Mouse (Mus musculus): ENCODE data around the gene Lingo1.

The Lingo1 gene

DNA sequence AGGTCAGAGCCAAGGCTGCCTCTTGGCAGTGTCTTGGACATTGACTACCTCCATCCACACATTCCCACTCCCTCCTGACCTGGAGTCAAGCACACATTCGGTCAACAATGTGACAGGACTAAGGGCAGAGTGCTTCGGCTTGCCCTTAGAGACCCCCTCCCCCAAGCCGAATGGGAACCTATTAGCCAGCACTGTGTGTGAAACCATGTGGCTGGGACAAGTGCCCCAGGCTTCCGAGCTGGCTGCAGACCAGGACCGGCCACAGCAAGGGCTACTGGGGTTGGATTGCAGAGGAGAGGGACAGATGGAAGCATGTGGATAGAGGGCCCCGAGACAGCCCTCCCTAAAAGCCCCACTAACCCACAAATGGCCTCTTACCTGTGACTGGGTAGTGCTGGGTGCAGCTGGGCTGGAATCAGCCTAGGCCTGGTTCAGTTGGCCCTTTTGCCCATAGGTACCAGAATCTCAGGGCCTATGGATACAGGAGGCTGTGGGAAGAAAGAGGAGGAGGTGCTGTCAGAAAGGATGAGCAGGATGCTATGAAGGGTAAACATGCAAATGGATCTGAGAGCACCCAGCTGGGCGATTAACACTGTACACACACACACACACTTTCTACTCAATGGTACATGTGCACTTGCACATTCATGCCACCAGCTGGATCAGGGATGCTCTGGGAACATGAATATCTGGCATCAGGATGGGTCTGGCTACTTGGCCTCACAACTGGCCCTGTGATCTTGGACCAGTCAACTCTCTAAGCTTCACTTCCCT, 20.9 kb downstream of the Lingo1 start:
- DNase-seq, result no peak

- peak in 1 of 2 experiments; percentile 19 for DNase-seq
Observed at GRCm38 (mm10) chr9:56774231-56774630, 22.0 kb downstream of the Lingo1 start.

- no peak for DNase-seq
Observed at GRCm38 (mm10) chr9:56773666-56774065, 22.6 kb downstream of the Lingo1 start.

DNA sequence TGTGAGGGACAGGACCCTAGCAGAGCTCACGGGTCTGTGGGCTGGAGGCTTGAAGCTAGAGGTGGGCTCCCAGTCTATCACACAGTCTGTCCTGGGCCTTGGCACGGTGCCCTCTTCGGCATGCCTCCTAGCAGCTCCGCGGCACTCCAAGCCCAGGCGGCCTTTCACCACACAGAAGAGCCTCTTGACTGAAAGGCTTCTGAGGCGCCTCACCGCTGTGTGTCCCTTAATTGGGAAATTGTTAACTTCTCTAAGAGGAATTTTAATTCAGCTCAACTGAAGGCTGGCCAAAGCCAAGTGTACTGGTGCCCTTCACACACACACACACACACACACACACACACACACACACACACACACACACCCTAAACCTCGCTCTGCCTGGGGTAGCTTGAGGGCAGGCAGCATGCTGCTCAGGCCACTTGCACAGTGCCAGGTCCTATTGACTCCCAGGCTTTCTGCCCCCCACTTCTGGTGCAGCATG, 28.6 kb downstream of the Lingo1 start:
- DNase-seq, result no peak

- DNase-seq, result no peak
Observed at GRCm38 (mm10) chr9:56766629-56767357, 29.5 kb downstream of the Lingo1 start.

DNA sequence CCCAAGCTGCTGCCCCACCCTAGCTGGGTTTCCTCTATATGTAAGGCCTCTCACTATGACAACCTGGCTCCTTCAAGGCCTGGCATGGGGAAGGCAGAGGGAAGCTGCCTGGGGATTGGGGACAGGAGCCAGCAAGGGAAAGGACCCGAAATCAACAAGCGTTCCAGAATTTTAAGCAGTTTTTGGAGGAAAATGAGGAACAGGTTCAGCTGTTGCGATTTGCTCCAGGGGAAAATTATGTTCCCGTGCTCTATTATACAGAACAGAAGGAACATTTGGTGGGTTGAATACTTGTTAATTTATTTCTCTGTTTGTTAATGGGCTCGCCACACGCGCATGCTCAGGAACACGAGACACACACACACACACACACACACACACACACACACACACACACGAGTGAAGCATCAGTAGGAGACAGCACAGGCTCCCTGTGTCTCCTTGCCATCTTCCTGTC, 34.1 kb downstream of the Lingo1 start:
- no peak for DNase-seq

- DNase-seq, result no peak
Observed at GRCm38 (mm10) chr9:56757791-56758190, 38.5 kb downstream of the Lingo1 start.

DNA sequence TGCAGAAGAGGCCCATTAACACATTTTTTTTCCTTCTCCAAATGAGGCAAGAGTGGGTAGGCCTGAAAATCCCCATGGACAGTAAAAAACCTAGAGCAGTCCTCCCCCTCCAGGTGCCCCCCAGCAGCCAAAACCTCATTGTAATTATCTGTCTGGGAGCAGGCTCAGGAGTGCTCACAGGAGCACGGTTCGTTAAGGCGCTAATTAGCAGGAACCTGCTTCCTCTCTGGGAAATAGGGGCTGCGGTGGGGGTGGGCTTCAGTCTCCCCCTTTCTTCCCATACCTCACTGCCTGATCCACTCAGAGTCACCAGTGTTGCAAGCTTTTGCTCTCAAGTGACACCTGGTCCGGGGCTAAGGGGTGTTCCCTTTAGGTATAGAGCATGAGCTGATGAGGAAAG, 41.1 kb downstream of the Lingo1 start:
- no peak for DNase-seq

GRCm38 (mm10) chr9:56753386-56753785, 42.9 kb downstream of the Lingo1 start:
- no peak for DNase-seq

DNA sequence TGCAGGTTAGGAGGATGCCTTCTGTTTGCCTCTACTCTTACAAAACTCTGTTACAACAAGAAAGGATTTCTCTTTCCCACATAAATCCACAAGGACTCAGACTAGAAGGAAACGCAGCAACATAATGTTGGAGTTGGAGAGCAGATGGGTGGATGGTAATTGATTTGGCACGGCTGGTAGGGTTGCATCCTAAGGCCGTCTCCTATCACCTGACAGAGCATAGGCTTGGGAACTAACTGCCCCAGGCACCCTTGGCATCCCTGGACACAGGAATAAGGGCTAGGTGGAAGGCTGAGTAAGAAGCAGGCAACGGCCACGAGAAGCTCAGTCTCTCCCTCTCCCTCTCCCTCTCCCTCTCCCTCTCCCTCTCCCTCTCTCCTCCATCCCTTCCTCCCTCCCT, 48.2 kb downstream of the Lingo1 start:
- DNase-seq, result no peak

GRCm38 (mm10) chr9:56746926-56747294, 49.4 kb downstream of the Lingo1 start:
- DNase-seq, result no peak

DNA sequence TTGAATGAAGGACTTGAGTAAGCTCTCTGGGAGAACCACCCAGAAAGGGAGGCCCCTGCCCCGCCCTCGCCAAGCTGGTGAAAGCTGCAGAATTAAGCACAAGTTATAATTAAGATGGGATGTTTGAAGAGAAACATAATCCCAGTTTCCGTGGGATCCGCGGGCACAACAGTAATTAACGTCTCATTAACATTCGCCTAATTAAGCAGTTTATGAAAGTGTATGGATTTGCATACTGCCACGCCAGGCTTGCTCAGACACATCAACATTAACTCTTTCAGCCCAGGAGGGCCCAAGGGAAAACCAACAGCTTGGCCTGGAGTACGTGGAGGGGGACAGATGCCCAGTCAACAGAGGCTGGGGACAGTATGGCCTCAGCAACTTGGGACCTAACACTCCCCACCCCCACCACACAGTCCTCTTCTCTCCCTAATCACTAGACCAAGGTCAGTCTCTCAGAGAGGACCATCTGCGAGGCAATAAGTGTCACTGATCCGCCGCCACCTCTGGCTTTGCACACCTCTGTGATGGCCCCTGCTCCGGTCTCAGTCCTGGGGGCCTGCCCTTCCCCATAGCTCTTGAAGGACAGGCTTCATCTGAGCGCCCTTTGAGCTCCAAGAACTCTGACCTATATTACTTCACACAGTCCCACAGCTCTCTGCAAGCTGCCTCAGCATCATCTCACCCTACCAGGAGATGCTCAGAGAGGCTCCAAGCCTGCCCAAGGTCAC, 49.9 kb downstream of the Lingo1 start:
- DNase-seq, result no peak

- DNase-seq, result peak in 1 of 2 experiments; percentile 3
Observed at GRCm38 (mm10) chr9:56744369-56744768, 51.9 kb downstream of the Lingo1 start.

DNA sequence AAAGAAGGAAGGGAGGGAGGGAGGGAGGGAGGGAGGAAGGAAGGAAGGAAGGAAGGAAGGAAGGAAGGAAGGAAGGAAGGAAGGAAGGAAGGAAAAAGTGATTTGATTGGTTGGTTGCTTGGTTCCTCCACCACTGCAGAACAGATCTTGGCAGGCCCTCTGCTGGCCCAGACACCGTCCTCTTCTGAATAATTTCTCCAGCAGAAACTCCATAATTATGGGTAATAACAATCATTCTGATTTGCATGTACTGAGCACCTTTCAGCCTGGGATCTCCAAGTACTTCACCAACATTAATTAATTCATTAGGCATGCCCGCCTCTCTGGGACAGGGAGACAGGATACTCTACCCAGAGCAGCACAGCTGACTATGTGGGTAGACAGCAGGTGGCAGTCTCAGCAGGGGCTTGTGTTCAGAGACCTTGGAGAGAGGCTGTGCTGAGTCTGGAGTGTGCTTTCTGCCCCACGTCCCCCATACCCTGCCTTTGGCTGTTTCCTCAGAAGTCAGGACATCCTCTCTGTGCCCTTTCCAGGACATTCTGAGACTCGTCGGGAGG, 57.0 kb downstream of the Lingo1 start:
- no peak for DNase-seq

DNA sequence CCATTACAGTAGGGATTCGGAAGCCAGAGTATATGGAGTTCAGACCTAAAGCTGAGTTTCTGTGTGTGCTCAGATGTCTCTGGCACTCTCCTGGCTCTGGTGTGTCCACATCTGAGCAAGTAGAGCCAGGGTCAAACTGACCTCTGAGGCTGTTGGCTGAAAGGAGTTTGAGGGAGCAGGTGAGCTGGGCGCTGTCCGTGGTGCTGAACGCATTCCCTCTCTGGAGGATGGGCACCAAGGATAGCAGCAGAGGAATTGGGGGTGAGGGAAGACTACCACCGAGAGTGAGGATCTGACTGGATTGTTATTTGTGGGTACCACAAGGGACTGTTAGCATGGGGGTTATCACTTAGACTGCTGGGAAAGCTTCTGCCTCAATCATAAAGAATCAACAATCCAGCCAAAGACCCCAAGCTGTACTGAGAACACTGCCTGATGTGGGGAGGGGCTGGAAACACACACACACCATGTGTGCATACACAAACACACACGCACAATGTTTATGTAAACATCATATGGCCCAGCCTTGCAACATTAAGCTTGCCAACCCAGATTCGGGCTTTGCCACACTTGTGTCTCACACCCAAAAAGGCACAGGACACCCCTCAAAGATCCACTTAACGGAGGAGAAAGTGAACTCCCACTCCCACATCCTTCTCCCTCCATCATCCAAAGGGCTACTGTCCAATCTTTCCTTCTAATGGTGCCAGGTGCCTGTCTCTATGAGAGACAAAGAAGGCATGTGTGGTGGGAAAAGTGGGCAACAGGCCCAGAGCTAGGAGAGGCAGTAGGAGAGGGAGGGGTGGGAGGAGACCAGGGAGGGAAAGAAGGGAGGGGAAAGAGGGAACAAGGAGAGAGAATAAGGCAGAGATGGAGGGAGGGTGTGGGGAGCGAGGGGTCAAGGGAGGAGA, 57.8 kb downstream of the Lingo1 start:
- DNase-seq, result peak in 1 of 2 experiments; percentile 11

DNA sequence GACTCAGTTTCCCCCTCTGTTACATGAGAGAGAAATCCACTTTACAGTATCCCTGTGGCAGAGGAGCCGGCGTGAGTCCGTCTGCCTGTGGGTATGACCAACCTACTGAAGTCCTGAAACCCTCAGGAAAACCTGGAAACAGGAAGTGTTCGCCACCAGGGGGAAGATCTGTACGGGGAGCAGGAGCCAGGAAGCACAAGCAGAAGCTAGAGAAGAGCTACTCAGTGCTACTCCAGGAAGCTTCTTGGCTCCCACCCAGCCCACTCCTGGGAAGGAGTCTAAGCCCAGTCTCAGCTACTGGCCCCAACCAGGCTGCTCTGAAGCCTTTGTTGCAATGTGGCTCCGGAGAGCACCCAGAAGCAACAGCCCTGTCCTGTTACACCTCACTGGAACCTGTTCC, 61.9 kb downstream of the Lingo1 start:
- DNase-seq, result no peak

- no peak for DNase-seq
Observed at GRCm38 (mm10) chr9:56730997-56731396, 65.3 kb downstream of the Lingo1 start.

DNA sequence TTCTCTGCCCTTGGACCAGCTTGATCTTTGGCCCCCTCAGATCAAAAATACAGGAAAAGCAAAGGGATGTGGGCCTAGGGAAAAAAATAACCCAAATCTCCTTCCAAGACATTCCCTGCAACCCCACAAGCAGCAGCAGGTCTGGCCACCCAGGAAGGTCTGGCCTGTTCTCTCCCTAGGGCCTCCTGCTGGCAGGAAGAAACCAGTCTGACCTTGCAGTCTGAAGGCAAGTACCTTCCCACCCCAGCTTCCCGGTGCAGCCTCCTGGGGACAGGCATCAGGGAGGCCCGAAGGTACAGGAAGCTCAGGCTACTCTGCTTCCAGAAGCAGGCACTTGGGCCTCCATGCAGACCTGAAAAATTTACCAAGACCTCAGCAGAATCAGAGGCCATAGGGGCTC, 67.1 kb downstream of the Lingo1 start:
- no peak for DNase-seq

DNA sequence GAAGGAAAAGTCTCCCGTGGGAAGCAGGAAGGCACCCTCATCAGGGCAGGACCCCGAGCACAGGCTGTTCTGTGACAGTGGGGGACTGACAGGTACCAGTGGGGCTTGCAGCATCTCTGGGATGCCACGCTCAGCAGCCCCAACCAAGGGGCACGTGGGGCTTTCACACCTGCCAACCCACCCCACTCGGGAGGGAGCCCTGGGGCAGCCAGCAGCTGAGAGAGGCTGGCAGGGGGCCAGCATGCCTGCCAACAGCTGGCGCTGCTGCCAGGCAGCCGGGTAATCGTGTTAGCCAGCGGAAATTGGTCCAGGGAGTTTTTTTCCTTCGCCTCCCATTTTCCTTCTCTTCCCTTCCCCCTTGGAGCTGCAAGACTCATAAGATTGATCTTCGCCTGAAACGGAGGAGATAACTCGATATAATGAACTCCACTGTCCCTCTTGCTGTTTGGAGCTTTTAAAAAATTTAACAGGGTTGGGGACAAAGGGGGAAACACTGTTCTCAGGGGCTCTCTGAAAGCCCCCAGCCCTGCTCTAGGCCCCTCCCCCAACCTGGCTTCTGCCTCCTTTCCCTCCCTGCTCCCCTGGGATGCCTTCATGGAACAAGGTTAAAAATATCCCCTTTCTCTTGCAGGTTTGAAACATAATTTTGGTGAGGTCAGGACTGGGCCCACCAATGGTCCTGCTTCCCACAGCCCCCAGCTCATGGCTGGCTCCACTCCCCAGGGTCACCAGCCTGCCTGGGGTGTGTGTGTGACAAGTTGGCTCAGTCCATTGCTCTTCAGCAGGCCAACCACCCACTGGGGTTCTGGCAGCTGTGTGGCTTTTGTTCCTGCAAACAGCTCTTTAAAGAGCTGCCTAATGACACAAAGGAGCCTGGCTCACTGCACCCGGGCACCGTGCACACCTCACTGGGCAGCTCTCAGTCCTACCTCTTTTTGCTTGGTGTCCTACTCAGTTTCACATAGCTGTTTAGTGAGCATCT, 68.3 kb downstream of the Lingo1 start:
- DNase-seq, result no peak

GRCm38 (mm10) chr9:56725814-56726213, 70.5 kb downstream of the Lingo1 start:
- peak in 1 of 2 experiments; percentile 55 for DNase-seq
